Mouse (Mus musculus): ENCODE data around the gene Chil1. TPM values are rescaled to one million over a fixed set of nuclear protein-coding genes. Genes with fewer than 3 reads are reported as not detected.
A peak's percentile ranks its signal among the peaks of the same experiment; 100 is the strongest.

Chil1 gene
- total and polyA plus RNA-seq, 3 experiments, result 1.7 to 6.7 (median 6.1) TPM

GRCm38 (mm10) chr1:134205296-134206018 lies 23.5 kb downstream of the Chil1 start:
- Histone ChIP-seq H3K27ac (ENCODE audit: insufficient read depth, low read depth) (no peak overlapping the region), H3K9ac (ENCODE audit: insufficient read depth, low read depth) (no peak overlapping the region), H3K36me3 (replicated peaks in 1 of 2; ENCODE audit: control insufficient read depth in 1 of 2, insufficient read depth in 1 of 2, low read length in 1 of 2) (no peaks in the 10 kb centered on the region), H3K4me2 (ENCODE audit: insufficient read depth, low read depth, poor library complexity, severe bottlenecking) (no peak overlapping the region), H3K27me3 (replicated peaks) (no peaks in the 10 kb centered on the region), H3K79me2 (replicated peaks; ENCODE audit: control insufficient read depth, extremely low read depth, insufficient read depth, poor library complexity, severe bottlenecking) (no peaks in the 10 kb centered on the region), H3K9me3 (replicated peaks; ENCODE audit: low read length) (peaks cover 9% of the 10 kb centered on the region), H3K4me1 (ENCODE audit: control insufficient read depth in 1 of 2, insufficient read depth in 2 of 2) (peaks cover 4 to 51% of the 10 kb centered on the region in 2 experiments), H3K4me3 (replicated peaks in 1 of 3; ENCODE audit: low read depth in 2 of 3, low read length in 2 of 3, poor library complexity in 1 of 3) (no peak overlapping the region)
- DNase-seq (ENCODE audit: extremely low read depth), result peak; percentile 39
- no peak for TF ChIP-seq JUN (IDR thresholded peaks at IDR 0.05; ENCODE audit: insufficient read depth, low read depth, low read length)
- no peak for TF ChIP-seq CTCF (conservative IDR thresholded peaks at IDR 0.05 in 1 of 2, IDR thresholded peaks at IDR 0.05 in 1 of 2; ENCODE audit: low read depth in 2 of 2, low read length in 2 of 2)
- TF ChIP-seq NELFE (IDR thresholded peaks at IDR 0.05; ENCODE audit: low read depth, low read length), result no peak
- no peak for TF ChIP-seq BHLHE40 (IDR thresholded peaks at IDR 0.05; ENCODE audit: low read depth, low read length)
- TF ChIP-seq POLR2AphosphoS2 (IDR thresholded peaks at IDR 0.05; ENCODE audit: low read depth, low read length), result no peak
- no peak for TF ChIP-seq USF2 (conservative IDR thresholded peaks at IDR 0.05; ENCODE audit: low read depth, low read length)
- TF ChIP-seq UBTF (IDR thresholded peaks at IDR 0.05; ENCODE audit: low read depth, low read length), result no peak
- TF ChIP-seq KAT2A (IDR thresholded peaks at IDR 0.05; ENCODE audit: insufficient replicate concordance, low read length), result no peak
- TF ChIP-seq SMC3 (IDR thresholded peaks at IDR 0.05; ENCODE audit: low read depth, low read length), result no peak
- TF ChIP-seq E2F4 (IDR thresholded peaks at IDR 0.05; ENCODE audit: insufficient replicate concordance, low read depth, low read length), result no peak
- TF ChIP-seq RAD21 (IDR thresholded peaks at IDR 0.05; ENCODE audit: low read depth, low read length), result no peak
- TF ChIP-seq EP300 (IDR thresholded peaks at IDR 0.05; ENCODE audit: low read length), result no peak
- no peak for TF ChIP-seq GABPA (IDR thresholded peaks at IDR 0.05; ENCODE audit: insufficient replicate concordance, low read depth, low read length)
- no peak for TF ChIP-seq JUND (conservative IDR thresholded peaks at IDR 0.05; ENCODE audit: low read depth, low read length)
- TF ChIP-seq MAX (IDR thresholded peaks at IDR 0.05; ENCODE audit: low read length), result no peak
- no peak for TF ChIP-seq CHD1 (IDR thresholded peaks at IDR 0.05; ENCODE audit: low read depth, low read length)
- no peak for TF ChIP-seq ETS1 (conservative IDR thresholded peaks at IDR 0.05; ENCODE audit: low read depth, low read length)
- TF ChIP-seq ZNF384 (IDR thresholded peaks at IDR 0.05; ENCODE audit: low read depth, low read length), result no peak
- no peak for TF ChIP-seq ELF1 (IDR thresholded peaks at IDR 0.05; ENCODE audit: low read depth, low read length)
- in situ Hi-C loops (cut with MboI; ENCODE audit: low pct_ligation_motif_present, low pct_unique_long_range_greater_than_20kb, low sequenced_read_pairs), result no loop called here
- dilution Hi-C loops (cut with MboI; ENCODE audit: extremely low pct_ligation_motif_present, extremely low pct_unique_long_range_greater_than_20kb, low sequenced_read_pairs), result no loop called here

GRCm38 (mm10) chr1:134206085-134206484 lies 24.1 kb downstream of the Chil1 start:
- dilution Hi-C loops (cut with MboI; ENCODE audit: extremely low pct_ligation_motif_present, extremely low pct_unique_long_range_greater_than_20kb, low sequenced_read_pairs), result no loop called here
- in situ Hi-C loops (cut with MboI; ENCODE audit: low pct_ligation_motif_present, low pct_unique_long_range_greater_than_20kb, low sequenced_read_pairs), result no loop called here
- H3K9ac ChIP-seq (ENCODE audit: insufficient read depth, low read depth), result no peak overlapping the region
- H3K79me2 ChIP-seq (replicated peaks; ENCODE audit: control insufficient read depth, extremely low read depth, insufficient read depth, poor library complexity, severe bottlenecking), result no peaks in the 10 kb centered on the region
- DNase-seq (ENCODE audit: extremely low read depth), result no peak
- TF ChIP-seq ETS1 (conservative IDR thresholded peaks at IDR 0.05; ENCODE audit: low read depth, low read length), result no peak
- no peak overlapping the region for H3K27ac ChIP-seq (ENCODE audit: insufficient read depth, low read depth)
- H3K4me3 ChIP-seq (replicated peaks in 1 of 3; ENCODE audit: low read depth in 2 of 3, low read length in 2 of 3, poor library complexity in 1 of 3), result no peak overlapping the region
- H3K9me3 ChIP-seq (replicated peaks; ENCODE audit: low read length), result peaks cover 9% of the 10 kb centered on the region
- H3K36me3 ChIP-seq (replicated peaks in 1 of 2; ENCODE audit: control insufficient read depth in 1 of 2, insufficient read depth in 1 of 2, low read length in 1 of 2), result no peaks in the 10 kb centered on the region
- H3K4me2 ChIP-seq (ENCODE audit: insufficient read depth, low read depth, poor library complexity, severe bottlenecking), result no peak overlapping the region
- no peaks in the 10 kb centered on the region for H3K27me3 ChIP-seq (replicated peaks)
- H3K4me1 ChIP-seq (ENCODE audit: control insufficient read depth in 1 of 2, insufficient read depth in 2 of 2), result peaks cover 4 to 44% of the 10 kb centered on the region in 2 experiments
